Mouse (Mus musculus): ENCODE measurements around the gene Rsph10b. TPM values are rescaled to one million over a fixed set of nuclear protein-coding genes. Genes with fewer than 3 reads are reported as not detected.

The Rsph10b gene
- polyA plus RNA-seq, 1 experiment from 2014 or later = 2.4 TPM

- Histone ChIP-seq H3K4me1 (no peaks in the 10 kb centered on the region), H3K9ac (no peak overlapping the region), H3K9me3 (replicated peaks) (no peaks in the 10 kb centered on the region), H3K36me3 (no peaks in the 10 kb centered on the region), H3K4me3 (no peak overlapping the region), H3K27me3 (no peaks in the 10 kb centered on the region), H3K4me2 (replicated peaks) (no peak overlapping the region), H3K27ac (no peak overlapping the region)
- ATAC-seq (ENCODE audit: low FRiP score) = no peak
- WGBS = 91% methylated on average over 12 of the region's 12 CpGs
These were observed 15.5 kb downstream of the Rsph10b start for GRCm38 (mm10) chr5:143948361-143948760.

- no peaks in the 10 kb centered on the region for H3K9me3 ChIP-seq (replicated peaks)
- WGBS = 46% methylated on average over 5 of the region's 5 CpGs
- H3K9ac ChIP-seq = no peak overlapping the region
- no peak for ATAC-seq (ENCODE audit: low FRiP score)
- no peaks in the 10 kb centered on the region for H3K36me3 ChIP-seq
- H3K27me3 ChIP-seq = no peaks in the 10 kb centered on the region
- H3K27ac ChIP-seq = no peak overlapping the region
- no peaks in the 10 kb centered on the region for H3K4me1 ChIP-seq
- no peak overlapping the region for H3K4me2 ChIP-seq (replicated peaks)
- H3K4me3 ChIP-seq = no peak overlapping the region
These were observed 17.2 kb downstream of the Rsph10b start for GRCm38 (mm10) chr5:143950016-143950415.

GRCm38 (mm10) chr5:143957101-143957500 lies 24.3 kb downstream of the Rsph10b start:
- Histone ChIP-seq H3K9ac (no peak overlapping the region), H3K27ac (no peak overlapping the region), H3K4me3 (no peak overlapping the region), H3K4me1 (no peaks in the 10 kb centered on the region), H3K4me2 (replicated peaks) (no peak overlapping the region), H3K9me3 (replicated peaks) (0 out of 2 replicates have a peak, but pooled peaks cover 8% of the 10 kb centered on the region), H3K36me3 (0 out of 2 replicates have a peak, but pooled peaks cover 8% of the 10 kb centered on the region), H3K27me3 (no peaks in the 10 kb centered on the region)
- no peak for ATAC-seq (ENCODE audit: low FRiP score)
- WGBS = 90% methylated on average over 6 of the region's 6 CpGs

- Histone ChIP-seq H3K27ac (no peak overlapping the region), H3K36me3 (0 out of 2 replicates have a peak, but pooled peaks cover 8% of the 10 kb centered on the region), H3K9me3 (replicated peaks) (0 out of 2 replicates have a peak, but pooled peaks cover 8% of the 10 kb centered on the region), H3K27me3 (no peaks in the 10 kb centered on the region), H3K9ac (no peak overlapping the region), H3K4me1 (no peaks in the 10 kb centered on the region), H3K4me3 (no peak overlapping the region), H3K4me2 (replicated peaks) (no peak overlapping the region)
- 93% methylated on average over 11 of the region's 11 CpGs for WGBS
- ATAC-seq (ENCODE audit: low FRiP score) = no peak
These were observed 26.7 kb downstream of the Rsph10b start for GRCm38 (mm10) chr5:143959551-143959950.

- Histone ChIP-seq H3K27ac (no peak overlapping the region), H3K4me1 (no peaks in the 10 kb centered on the region), H3K9ac (no peak overlapping the region), H3K4me2 (replicated peaks) (no peak overlapping the region), H3K27me3 (no peaks in the 10 kb centered on the region), H3K36me3 (0 out of 2 replicates have a peak, but pooled peaks cover 8% of the 10 kb centered on the region), H3K9me3 (replicated peaks) (0 out of 2 replicates have a peak, but pooled peaks cover 8% of the 10 kb centered on the region), H3K4me3 (no peak overlapping the region)
- WGBS = 88% methylated on average over 8 of the region's 8 CpGs
- ATAC-seq (ENCODE audit: low FRiP score) = no peak
These were observed 28.3 kb downstream of the Rsph10b start for GRCm38 (mm10) chr5:143961176-143961575.

- no peaks in the 10 kb centered on the region for H3K27me3 ChIP-seq
- no peak overlapping the region for H3K4me3 ChIP-seq
- ATAC-seq (ENCODE audit: low FRiP score) = no peak
- H3K9ac ChIP-seq = no peak overlapping the region
- no peaks in the 10 kb centered on the region for H3K9me3 ChIP-seq (replicated peaks)
- H3K36me3 ChIP-seq = no peaks in the 10 kb centered on the region
- H3K27ac ChIP-seq = no peak overlapping the region
- H3K4me2 ChIP-seq (replicated peaks) = no peak overlapping the region
- no peaks in the 10 kb centered on the region for H3K4me1 ChIP-seq
- 88% methylated on average over 12 of the region's 12 CpGs for WGBS
These were observed 32.9 kb downstream of the Rsph10b start for GRCm38 (mm10) chr5:143965586-143966345.

GRCm38 (mm10) chr5:143966671-143967070 lies 33.8 kb downstream of the Rsph10b start:
- no peaks in the 10 kb centered on the region for H3K4me1 ChIP-seq
- H3K27me3 ChIP-seq = no peaks in the 10 kb centered on the region
- no peaks in the 10 kb centered on the region for H3K9me3 ChIP-seq (replicated peaks)
- no peak for ATAC-seq (ENCODE audit: low FRiP score)
- no peak overlapping the region for H3K9ac ChIP-seq
- no peak overlapping the region for H3K4me3 ChIP-seq
- H3K36me3 ChIP-seq = no peaks in the 10 kb centered on the region
- 89% methylated on average over 12 of the region's 12 CpGs for WGBS
- no peak overlapping the region for H3K27ac ChIP-seq
- H3K4me2 ChIP-seq (replicated peaks) = no peak overlapping the region

GRCm38 (mm10) chr5:143972628-143973027 lies 39.8 kb downstream of the Rsph10b start:
- no peak overlapping the region for H3K9ac ChIP-seq
- H3K27ac ChIP-seq = no peak overlapping the region
- no peaks in the 10 kb centered on the region for H3K36me3 ChIP-seq
- no peak overlapping the region for H3K4me2 ChIP-seq (replicated peaks)
- 77% methylated on average over 3 of the region's 3 CpGs for WGBS
- no peaks in the 10 kb centered on the region for H3K9me3 ChIP-seq (replicated peaks)
- ATAC-seq (ENCODE audit: low FRiP score) = no peak
- H3K4me1 ChIP-seq = no peaks in the 10 kb centered on the region
- H3K27me3 ChIP-seq = no peaks in the 10 kb centered on the region
- H3K4me3 ChIP-seq = no peak overlapping the region

GRCm38 (mm10) chr5:143974931-143975630 lies 42.2 kb downstream of the Rsph10b start:
- Histone ChIP-seq H3K27me3 (no peaks in the 10 kb centered on the region), H3K4me1 (no peaks in the 10 kb centered on the region), H3K9ac (no peak overlapping the region), H3K36me3 (no peaks in the 10 kb centered on the region), H3K4me3 (no peak overlapping the region), H3K27ac (no peak overlapping the region), H3K4me2 (replicated peaks) (no peak overlapping the region), H3K9me3 (replicated peaks) (no peaks in the 10 kb centered on the region)
- WGBS = 52% methylated on average over 4 of the region's 4 CpGs
- ATAC-seq (ENCODE audit: low FRiP score) = peak; percentile 46; the same call in 1 of the 2 replicates

GRCm38 (mm10) chr5:143975631-143975933 lies 42.7 kb downstream of the Rsph10b start:
- no peaks in the 10 kb centered on the region for H3K9me3 ChIP-seq (replicated peaks)
- no peaks in the 10 kb centered on the region for H3K36me3 ChIP-seq
- no peaks in the 10 kb centered on the region for H3K27me3 ChIP-seq
- no peak overlapping the region for H3K4me3 ChIP-seq
- peaks cover 3% of the 10 kb centered on the region; the same call in 1 of the 2 replicates for H3K4me1 ChIP-seq
- H3K9ac ChIP-seq = no peak overlapping the region
- peak; percentile 13; the same call in 1 of the 2 replicates for ATAC-seq (ENCODE audit: low FRiP score)
- WGBS = 83% methylated on average over 2 of the region's 2 CpGs
- no peak overlapping the region for H3K27ac ChIP-seq
- no peak overlapping the region for H3K4me2 ChIP-seq (replicated peaks)

- no peaks in the 10 kb centered on the region for H3K9me3 ChIP-seq (replicated peaks)
These were observed 43.4 kb downstream of the Rsph10b start for GRCm38 (mm10) chr5:143976232-143976631.

GRCm38 (mm10) chr5:143976726-143977431 lies 44.0 kb downstream of the Rsph10b start:
- Histone ChIP-seq H3K36me3 (no peaks in the 10 kb centered on the region), H3K9me3 (replicated peaks) (no peaks in the 10 kb centered on the region), H3K4me1 (peaks cover 9% of the 10 kb centered on the region), H3K27me3 (no peaks in the 10 kb centered on the region), H3K27ac (no peak overlapping the region), H3K4me2 (replicated peaks) (no peak overlapping the region), H3K9ac (no peak overlapping the region), H3K4me3 (no peak overlapping the region)
- 78% methylated on average over 16 of the region's 16 CpGs for whole genome bisulfite sequencing
- no peak for ATAC-seq (ENCODE audit: low FRiP score)

More at GRCm38 (mm10) chr5:143976232-143976631, 43.4 kb downstream of the Rsph10b start:
- Histone ChIP-seq H3K4me3 (no peak overlapping the region), H3K4me1 (peaks cover 9% of the 10 kb centered on the region), H3K27ac (no peak overlapping the region), H3K27me3 (no peaks in the 10 kb centered on the region), H3K9ac (no peak overlapping the region), H3K4me2 (replicated peaks) (no peak overlapping the region), H3K36me3 (no peaks in the 10 kb centered on the region)
- ATAC-seq (ENCODE audit: low FRiP score) = no peak
- WGBS = 89% methylated on average over 11 of the region's 11 CpGs
